Mouse (Mus musculus) bone marrow macrophage, adult 2 months (primary cell): ENCODE measurements around the gene Cdk5r1.

ENCODE experiments used
- CTCF ChIP-seq: IDR thresholded peaks from 2 replicates; pipeline ENCODE4 v1.5.1; 2012; ENCODE audit warnings: low read depth, mild to moderate bottlenecking, low read length, moderate library complexity
- POLR2A ChIP-seq: IDR thresholded peaks from 2 replicates; pipeline ENCODE4 v1.6.1; 2012; ENCODE audit warnings: mild to moderate bottlenecking, low read depth, low read length, borderline replicate concordance

GRCm38 (mm10) chr11:80512313-80513056 is 35.7 kb downstream of the Cdk5r1 start:
- no peak for TF ChIP-seq POLR2A
- TF ChIP-seq CTCF = no peak
